Mouse (Mus musculus): Measurements from ENCODE around the gene Jmy. TPM values are rescaled to one million over a fixed set of nuclear protein-coding genes. Genes with fewer than 3 reads are reported as not detected.

The Jmy gene
- total RNA-seq (2023; ENCODE audit: inconsistent age): 55.4 to 60.7 TPM (median 57.8 TPM) in 4 replicates

DNA sequence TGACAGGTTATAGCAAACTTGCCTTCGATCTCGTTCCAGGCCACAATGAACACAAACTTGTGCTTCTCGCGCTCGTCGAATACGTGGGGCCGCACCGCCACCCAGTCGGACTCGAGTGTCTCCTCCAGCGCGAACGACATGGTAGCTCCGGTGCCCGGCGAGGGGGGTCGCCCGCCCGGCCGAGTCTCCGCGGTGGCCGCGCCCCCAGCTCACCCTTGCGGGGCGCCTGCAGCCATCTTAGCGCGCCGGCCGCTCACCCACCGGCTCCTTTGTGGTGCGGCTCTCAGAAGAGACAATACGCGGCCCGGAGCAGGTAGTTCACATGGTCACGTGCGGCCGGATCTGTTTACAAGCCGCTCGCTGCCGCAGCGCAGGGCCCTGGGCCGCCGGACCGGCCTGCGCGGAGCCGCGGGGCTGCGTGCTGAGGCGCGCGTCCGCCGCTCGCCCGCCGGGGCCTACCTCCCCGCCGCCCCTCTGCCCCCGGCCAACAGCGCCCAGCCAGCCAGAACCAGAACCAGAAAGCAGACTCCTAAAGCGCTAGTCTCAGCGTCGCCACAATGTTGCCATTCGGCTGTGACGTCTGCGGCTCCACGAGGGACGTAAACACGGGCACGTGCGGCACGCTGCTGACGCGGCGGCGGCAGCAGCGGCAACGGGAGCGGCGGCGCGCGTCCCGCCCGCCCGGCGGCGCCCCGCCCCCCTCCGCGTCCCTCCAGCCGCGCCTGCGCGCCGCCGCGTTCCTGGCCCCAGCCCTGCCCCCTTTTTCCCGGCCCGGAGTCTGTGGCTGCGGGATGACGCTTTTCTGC, at the start of gene Jmy:
Gene Jmy (minus strand): TSS at position 642 of the 806 bp plus-strand sequence.

Other genes with a start within 250 kb of the Jmy start
- 19.4 to 24.2 TPM (median 21.6 TPM) in 4 replicates for gene Homer1, start 200.2 kb downstream of the Jmy start, total RNA-seq (2023; ENCODE audit: inconsistent age)
- gene Bhmt, start 138.2 kb upstream of the Jmy start, total RNA-seq (2023; ENCODE audit: inconsistent age): 0.33 to 0.75 TPM (median 0.53 TPM) in 4 replicates
- not detected in 4 replicates for gene Bhmt2, start 174.5 kb upstream of the Jmy start, total RNA-seq (2023; ENCODE audit: inconsistent age)
- gene Dmgdh, start 174.6 kb upstream of the Jmy start, total RNA-seq (2023; ENCODE audit: inconsistent age): not detected in 4 replicates